Mouse (Mus musculus): ENCODE measurements around the gene Astn1.

Gene Astn1

GRCm38 (mm10) chr1:158414198-158414597 lies 52.1 kb downstream of the Astn1 start:
- no peak for DNase-seq (ENCODE audit: low spot score in 2 of 2)

GRCm38 (mm10) chr1:158421451-158421850 lies 59.4 kb downstream of the Astn1 start:
- no peak for DNase-seq (ENCODE audit: low spot score in 2 of 2)

- DNase-seq (ENCODE audit: low spot score in 2 of 2), result no peak
Observed at GRCm38 (mm10) chr1:158422739-158423138, 60.7 kb downstream of the Astn1 start.

GRCm38 (mm10) chr1:158446071-158446470 lies 84.0 kb downstream of the Astn1 start:
- no peak for DNase-seq (ENCODE audit: low spot score in 2 of 2)

- DNase-seq (ENCODE audit: low spot score in 2 of 2), result no peak
Observed at GRCm38 (mm10) chr1:158447956-158448355, 85.9 kb downstream of the Astn1 start.

- no peak for DNase-seq (ENCODE audit: low spot score in 2 of 2)
Observed at GRCm38 (mm10) chr1:158452675-158453074, 90.6 kb downstream of the Astn1 start.

GRCm38 (mm10) chr1:158453587-158453986 lies 91.5 kb downstream of the Astn1 start:
- no peak for DNase-seq (ENCODE audit: low spot score in 2 of 2)

- no peak for DNase-seq (ENCODE audit: low spot score in 2 of 2)
Observed at GRCm38 (mm10) chr1:158463975-158464374, 101.9 kb downstream of the Astn1 start.

- no peak for DNase-seq (ENCODE audit: low spot score in 2 of 2)
Observed at GRCm38 (mm10) chr1:158465286-158465685, 103.2 kb downstream of the Astn1 start.

- no peak for DNase-seq (ENCODE audit: low spot score in 2 of 2)
Observed at GRCm38 (mm10) chr1:158477841-158478240, 115.8 kb downstream of the Astn1 start.

- DNase-seq (ENCODE audit: low spot score in 2 of 2), result no peak
Observed at GRCm38 (mm10) chr1:158480285-158480684, 118.2 kb downstream of the Astn1 start.

- no peak for DNase-seq (ENCODE audit: low spot score in 2 of 2)
Observed at GRCm38 (mm10) chr1:158483733-158484132, 121.7 kb downstream of the Astn1 start.

GRCm38 (mm10) chr1:158489521-158490021 lies 127.5 kb downstream of the Astn1 start:
- DNase-seq (ENCODE audit: low spot score in 2 of 2), result no peak

- DNase-seq (ENCODE audit: low spot score in 2 of 2), result no peak
Observed at GRCm38 (mm10) chr1:158490175-158490574, 128.1 kb downstream of the Astn1 start.

GRCm38 (mm10) chr1:158493289-158493688 lies 131.2 kb downstream of the Astn1 start:
- no peak for DNase-seq (ENCODE audit: low spot score in 2 of 2)

- no peak for DNase-seq (ENCODE audit: low spot score in 2 of 2)
Observed at GRCm38 (mm10) chr1:158500140-158500539, 138.1 kb downstream of the Astn1 start.

- no peak for DNase-seq (ENCODE audit: low spot score in 2 of 2)
Observed at GRCm38 (mm10) chr1:158501019-158501418, 138.9 kb downstream of the Astn1 start.

GRCm38 (mm10) chr1:158507610-158508009 lies 145.5 kb downstream of the Astn1 start:
- DNase-seq (ENCODE audit: low spot score in 2 of 2), result no peak

GRCm38 (mm10) chr1:158509112-158509855 lies 147.2 kb downstream of the Astn1 start:
- no peak for DNase-seq (ENCODE audit: low spot score in 2 of 2)

GRCm38 (mm10) chr1:158510478-158511207 lies 148.6 kb downstream of the Astn1 start:
- DNase-seq (ENCODE audit: low spot score in 2 of 2), result no peak

- no peak for DNase-seq (ENCODE audit: low spot score in 2 of 2)
Observed at GRCm38 (mm10) chr1:158512089-158512488, 150.0 kb downstream of the Astn1 start.

- DNase-seq (ENCODE audit: low spot score in 2 of 2), result no peak
Observed at GRCm38 (mm10) chr1:158512636-158513035, 150.6 kb downstream of the Astn1 start.

GRCm38 (mm10) chr1:158513572-158513971 lies 151.5 kb downstream of the Astn1 start:
- DNase-seq (ENCODE audit: low spot score in 2 of 2), result no peak
